Mouse (Mus musculus): ENCODE measurements around the gene Tnnc1.

Gene Tnnc1

DNA sequence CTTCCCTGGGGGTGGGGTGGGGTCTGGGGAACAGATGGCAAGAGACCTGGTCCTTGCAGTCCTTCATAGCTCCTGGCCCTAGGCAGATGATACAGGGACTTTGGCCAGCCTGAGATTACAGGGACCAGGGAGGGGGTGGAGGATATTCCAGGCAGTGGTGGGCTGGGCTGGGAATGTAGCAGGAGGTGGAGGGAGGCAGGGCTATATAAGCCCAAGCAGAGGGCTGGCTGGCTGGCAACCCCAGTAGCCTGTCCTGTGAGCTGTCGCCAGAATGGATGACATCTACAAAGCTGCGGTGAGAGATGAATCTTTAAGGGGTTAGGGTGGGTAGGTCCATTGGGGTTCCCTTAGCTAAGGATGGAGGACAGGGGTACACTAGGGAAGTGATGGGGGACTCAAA is at the start of gene Tnnc1:
Gene Tnnc1, plus strand, starts transcription at position 229 of the 400 bp plus-strand sequence.
- no peak for DNase-seq (ENCODE audit: low spot score in 2 of 2)

DNA sequence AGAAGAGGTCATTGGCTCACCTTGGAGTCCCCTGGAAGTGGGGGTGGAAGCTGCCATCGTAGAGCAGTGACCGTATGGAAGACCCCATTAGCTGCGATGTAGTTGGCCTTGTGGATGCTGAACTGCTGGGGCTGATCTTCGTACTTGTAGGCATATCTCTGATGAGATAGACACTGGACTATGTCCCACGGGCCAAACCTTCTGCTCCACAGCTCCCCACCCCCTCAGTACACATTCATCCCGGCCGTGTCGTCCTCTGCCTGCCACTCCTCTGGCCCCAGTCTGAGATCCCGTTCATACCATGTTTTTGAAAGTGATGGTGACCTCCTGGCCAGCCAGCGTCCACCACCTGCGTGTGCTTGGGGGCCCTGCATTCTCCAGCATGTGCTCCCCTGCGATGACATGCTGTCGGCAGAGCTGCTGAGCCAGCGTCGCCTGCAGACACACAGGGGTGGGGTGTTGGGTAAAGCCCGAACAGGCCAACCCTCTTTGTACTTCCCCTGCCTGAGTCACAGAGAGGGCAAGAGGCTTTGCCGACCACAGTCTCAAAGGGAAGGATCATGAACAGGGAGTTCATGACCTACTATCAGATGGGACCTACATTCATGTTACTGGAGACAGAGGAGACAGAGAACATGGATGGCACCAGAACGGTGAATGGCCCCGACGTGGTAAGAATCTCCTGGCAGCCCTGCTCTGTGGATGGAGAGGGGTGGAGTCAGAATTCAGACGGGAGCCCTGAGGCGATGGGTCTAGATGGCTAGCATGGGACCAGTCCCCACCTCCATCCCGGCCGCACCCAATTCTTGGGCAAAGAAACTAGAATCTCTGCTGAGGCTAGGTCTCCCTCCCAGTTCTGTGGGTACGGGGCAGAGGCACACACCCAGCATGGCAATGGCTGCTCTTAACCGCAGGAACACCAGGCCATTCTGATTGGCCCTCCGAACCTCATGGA is 47.6 kb upstream of the Tnnc1 start:
- DNase-seq (ENCODE audit: low spot score in 2 of 2) = no peak

DNA sequence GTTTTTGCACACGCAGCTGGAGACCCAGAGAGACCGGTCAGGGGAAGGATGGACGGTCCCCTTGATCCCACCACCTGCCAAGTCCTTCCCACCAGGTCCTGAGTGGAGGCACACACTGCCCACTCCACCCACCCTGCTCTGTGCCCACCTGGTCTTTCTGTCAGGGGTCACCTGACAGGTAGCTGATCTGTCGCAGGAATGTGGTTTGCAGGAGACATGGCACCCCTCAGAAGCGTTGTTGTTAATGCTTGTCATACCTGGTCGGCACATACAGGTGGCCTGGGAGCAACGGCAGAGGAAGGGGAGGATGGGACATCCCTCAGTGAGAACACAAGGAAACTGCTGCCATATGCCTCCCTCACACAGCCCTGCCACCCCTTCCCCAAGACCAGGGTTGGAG is 46.9 kb upstream of the Tnnc1 start:
- DNase-seq (ENCODE audit: low spot score in 2 of 2) = no peak

DNA sequence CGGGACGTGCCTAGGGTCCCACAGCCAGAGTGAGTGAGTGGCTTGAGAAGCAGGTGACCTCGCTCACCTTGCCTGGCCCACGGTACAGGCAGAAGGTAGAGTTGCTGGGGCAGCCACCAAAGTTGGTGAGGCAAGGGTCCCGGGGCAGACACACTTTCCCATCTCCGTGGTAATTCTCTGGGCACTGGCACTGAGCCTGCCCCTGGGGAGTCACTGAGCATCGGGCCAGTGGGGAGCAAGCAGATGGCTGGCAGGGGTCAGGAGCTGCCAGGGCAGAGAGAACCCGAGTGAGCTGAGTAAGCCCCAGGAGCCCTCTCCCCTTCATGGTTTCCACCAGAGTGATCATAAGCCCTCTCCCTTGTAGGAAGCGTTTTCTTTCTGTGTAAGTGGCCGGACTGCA is 46.5 kb upstream of the Tnnc1 start:
- DNase-seq (ENCODE audit: low spot score in 2 of 2) = no peak

DNA sequence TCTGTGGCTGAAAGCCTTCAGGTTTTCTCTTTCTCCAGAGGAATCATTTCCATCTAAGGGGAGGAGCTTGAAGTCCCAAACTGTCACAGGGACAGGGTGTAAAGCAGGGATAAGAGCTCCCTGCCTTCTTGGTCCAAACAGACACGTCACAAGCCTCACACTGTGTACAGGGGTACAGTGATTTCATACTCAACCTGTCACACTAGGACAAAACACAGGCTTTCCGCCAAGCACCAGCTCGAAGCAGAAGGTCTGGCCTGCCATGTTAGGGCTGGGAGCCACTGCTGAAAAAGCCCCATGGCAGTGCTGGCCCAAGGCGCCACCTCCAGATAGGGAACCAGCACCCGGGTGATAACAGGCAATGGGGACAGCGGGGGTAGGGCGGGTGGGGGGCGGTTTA is 44.0 kb upstream of the Tnnc1 start:
- DNase-seq (ENCODE audit: low spot score in 2 of 2) = no peak

DNA sequence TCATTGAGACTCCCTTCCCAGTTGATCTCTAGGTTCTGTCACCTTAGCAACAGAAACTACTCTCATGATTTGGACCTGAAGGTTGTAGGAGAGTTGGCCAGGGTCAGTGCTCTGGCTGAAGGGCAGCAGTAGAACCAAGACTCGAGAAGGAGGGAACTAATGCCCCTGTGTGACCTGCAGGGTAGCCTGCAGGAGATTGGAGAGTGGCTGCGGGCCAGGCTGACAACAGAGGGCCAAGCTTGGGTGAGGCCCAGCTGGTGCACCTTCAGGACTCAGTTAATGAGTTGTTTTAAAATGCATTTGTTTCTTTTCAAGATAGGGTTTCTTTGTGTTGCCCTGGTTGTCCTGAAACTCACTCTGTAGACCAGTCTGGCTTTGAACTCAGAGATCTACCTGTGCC is 43.1 kb upstream of the Tnnc1 start:
- no peak for DNase-seq (ENCODE audit: low spot score in 2 of 2)

DNA sequence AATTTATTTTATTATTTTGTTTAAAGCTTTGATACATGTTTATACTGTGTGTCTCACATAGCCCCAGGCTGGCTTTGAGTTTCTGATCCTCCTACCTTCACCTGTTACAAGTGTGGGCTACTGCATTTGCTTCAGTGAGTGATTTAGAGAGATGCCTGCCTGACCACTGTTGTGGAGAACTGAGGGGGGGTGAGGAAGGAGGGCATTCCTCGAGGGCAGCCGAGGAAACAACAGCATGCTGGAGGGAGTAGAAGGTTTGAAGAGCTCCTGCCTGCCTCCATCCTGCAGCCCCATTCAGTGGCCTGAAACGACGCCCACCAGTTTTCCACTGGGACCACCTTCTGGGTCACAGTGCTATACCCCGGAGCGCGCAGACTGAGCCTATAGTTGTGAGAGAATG is 42.7 kb upstream of the Tnnc1 start:
- no peak for DNase-seq (ENCODE audit: low spot score in 2 of 2)

DNA sequence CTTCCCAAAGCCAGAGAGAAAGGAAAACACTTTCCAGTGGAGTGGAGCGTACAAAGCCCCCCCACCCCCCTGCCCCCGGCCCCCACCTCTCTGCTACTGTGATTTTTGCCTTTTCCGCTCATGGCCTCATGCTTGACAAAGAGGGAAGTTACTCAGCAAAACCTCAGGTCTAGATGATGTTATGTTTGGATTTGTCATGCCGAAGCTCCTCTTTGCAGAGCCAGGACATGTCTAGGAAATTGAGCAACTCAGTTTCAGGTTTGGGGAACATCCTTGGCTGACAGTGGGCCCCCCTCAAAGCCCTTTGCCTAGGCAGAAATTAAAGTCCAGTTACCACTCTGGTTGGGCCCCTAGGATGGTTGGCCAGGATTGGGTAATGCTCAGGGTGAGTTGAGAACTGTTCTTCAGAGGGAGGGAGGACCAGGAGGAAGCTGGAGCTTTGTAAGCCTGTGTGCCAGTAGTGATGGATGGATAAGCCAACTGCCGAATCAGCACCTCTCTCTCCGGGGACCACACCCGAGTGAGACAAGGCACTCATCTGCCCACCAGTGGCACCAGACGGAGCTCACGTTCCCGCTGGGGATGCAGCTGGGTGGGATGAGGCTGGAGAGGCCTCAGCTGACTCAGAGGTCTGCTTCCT is 42.0 kb upstream of the Tnnc1 start:
- DNase-seq (ENCODE audit: low spot score in 2 of 2) = no peak

DNA sequence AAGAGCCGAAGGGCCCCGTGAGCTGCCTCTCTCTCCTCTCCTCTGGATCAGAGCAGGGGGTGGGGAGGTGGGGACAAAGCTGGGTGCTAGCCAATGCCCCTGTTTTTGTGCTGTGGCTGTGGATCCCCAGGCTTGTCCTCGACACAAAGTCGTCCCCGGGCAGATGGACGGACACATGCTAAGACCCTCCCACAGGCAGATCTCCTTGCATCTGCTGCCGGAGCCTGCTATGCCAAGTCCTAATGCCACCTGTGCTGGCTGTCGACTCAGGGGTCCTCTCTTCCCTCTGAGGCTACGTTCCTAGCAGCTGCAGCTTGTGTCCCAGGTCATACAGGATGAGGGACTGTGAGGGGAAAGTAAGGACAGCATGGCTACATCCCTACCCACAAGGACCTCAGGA is 41.3 kb upstream of the Tnnc1 start:
- DNase-seq (ENCODE audit: low spot score in 2 of 2) = no peak

DNA sequence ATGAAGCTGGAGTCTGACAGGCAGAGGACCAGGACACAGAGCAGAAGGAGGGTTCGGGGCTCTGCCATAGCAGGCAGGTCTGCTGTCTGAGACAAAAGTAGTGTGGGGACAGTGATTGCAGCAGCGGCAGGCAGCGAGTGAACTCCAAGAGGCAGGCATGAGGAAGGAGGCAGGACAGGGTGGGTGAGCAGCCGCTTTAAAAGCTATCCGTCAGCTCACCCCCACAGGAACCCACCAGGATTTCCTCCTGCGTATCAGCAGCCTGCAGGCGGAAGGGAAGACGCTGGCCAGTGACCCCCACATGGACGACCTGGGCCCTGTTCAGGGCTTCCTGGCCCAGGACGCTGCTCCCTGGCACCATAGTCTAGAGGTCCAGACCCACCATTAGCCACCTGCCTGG is 39.7 kb upstream of the Tnnc1 start, which contains the start of gene Stab1:
Gene Stab1, minus strand, starts transcription at position 217 of the 400 bp plus-strand sequence.
- no peak for DNase-seq (ENCODE audit: low spot score in 2 of 2)

DNA sequence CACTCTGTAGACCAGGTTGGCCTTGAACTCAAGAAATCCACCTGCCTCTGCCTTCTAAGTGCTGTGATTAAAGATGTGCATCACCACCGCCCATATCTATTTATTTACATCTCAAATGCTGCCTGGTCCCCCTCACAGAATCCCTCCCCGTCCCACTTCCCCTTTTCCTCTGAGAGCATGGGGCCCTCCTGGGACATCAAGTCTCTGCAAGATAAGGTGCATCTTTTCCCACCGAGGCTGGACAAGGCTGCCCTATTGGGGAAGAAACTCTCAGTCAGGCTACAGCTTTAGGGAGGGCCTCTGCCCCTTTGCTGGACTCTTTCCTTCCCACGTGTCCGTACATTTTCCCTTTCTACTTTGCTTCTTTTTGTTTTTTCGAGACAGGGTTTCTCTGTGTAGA is 38.6 kb upstream of the Tnnc1 start:
- no peak for DNase-seq (ENCODE audit: low spot score in 2 of 2)

DNA sequence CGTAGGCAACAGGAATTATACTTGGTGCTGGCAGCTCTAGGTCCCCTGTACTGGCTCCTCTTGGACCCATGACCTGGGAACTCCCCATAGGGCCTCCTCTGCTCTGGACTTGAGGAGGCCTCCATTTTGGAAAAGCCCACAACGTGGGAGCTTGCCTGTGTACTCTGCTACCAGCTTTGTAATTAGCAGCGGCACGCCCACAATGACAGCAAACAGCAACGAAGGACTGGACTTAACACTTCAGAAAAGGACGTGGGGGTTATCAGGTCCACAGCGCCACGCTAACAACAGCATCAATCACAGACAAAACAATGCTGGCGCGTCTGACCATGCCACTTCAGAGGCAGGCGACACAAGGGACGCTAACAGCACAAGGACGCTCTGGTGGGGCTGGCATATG is 37.1 kb upstream of the Tnnc1 start:
- no peak for DNase-seq (ENCODE audit: low spot score in 2 of 2)

DNA sequence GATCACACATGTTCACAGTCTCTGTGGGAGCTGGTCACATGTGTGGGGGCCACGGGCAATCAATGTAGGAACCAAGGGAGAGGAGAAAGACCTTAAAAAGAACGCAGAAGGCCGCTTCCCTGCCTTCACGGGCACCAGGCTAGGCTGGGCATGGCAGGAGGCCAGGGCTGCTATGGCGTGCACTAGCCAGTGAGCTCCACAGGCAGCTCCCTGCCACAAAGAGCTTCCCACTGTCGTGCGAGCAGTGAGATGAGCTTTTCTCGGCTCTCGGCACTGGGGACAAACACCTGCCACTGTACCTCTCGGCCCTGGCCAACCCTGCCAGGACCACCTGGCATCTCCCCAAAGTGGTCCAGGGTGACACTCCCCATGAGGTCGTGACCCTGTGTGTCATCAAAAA is 36.7 kb upstream of the Tnnc1 start:
- no peak for DNase-seq (ENCODE audit: low spot score in 2 of 2)

DNA sequence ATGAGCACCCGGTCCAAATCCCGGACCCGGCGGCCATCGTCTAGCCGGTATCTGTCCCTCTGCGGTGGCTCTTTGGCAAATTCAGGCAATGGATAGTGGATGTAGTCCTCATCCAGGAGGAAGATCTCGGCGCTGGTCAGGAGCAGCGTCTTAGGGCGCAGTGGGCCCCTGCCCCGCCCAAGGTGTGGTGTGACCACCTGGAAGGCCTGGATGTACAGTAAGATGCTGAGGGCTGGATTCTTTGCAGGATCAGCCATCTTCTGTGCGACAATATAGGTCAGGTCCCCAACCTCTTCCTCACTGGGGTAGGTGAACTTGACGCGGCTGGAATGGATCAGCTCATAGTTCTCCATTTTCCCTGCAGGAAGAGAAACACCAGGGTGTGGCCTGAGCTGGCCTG is 36.3 kb upstream of the Tnnc1 start:
- no peak for DNase-seq (ENCODE audit: low spot score in 2 of 2)

DNA sequence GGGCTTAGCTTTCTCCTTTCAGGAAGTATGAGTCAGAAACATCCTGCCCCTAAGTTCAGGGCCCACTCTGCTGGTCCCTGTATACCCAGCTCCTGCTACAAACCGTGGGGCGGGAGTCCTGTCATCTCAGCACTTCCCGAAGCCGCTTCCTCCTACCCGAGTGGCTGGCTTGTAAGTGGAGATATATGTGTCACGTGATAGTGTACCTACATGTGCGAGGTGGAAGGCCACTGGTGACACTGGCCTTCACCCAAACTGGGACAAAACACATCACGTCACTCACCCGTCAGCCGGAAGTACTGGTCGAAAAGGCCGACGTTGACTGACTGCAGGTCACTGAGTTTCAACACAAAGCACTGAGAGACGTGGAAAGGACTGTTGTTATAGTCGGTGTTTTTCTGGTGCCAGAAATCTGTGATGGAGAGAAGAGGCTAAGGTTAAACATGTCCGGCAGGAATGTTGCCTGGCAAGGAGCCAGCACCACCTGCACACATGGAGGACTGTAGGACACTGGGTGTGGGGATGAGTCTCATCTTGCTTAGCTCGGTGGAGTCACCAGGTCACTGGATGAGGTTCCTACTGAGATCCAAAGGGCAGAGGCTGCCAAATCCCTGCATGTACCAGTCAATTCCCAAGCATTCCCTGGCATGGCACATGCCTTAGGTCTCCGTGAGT is 35.2 kb upstream of the Tnnc1 start:
- no peak for DNase-seq (ENCODE audit: low spot score in 2 of 2)

DNA sequence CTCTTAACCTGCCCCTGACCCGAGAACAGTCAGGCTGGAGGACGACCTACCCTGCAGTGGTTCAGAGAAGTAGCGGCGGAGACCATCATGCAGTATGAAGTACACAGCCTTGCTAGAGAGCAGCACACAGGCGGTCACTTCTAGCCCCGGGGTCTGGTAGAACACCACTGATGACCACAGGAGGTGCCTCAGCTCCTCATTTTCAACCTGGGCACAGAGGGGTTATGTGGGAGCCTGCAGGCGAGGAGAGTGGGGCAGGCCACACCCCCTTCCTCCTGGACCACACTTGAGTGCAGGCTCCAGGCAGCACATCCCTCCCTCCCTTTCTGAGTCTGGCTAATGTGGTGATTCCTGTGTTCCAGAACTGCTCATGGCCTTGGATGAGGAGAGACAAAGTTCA is 34.6 kb upstream of the Tnnc1 start:
- DNase-seq (ENCODE audit: low spot score in 2 of 2) = no peak

DNA sequence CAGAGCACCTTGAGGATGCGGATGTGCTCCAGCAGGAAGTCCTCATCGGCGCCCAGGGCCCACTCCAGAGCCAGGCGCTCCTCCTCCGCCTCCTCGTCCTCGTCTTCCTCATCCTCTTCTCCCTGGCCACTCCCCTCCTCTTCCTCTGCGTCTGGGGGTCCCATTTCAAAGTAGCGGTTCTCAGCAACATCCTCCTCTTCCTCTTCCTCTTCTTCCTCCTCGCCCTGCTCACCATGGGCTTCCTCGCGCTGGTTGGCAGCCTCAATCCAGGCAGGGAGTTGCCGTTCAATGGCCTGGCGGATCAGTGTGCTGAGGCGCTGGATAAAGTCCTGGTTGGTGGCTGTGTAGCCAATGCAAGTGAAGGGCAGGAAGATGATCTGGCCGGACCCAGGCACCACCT is 30.8 kb upstream of the Tnnc1 start:
- no peak for DNase-seq (ENCODE audit: low spot score in 2 of 2)

DNA sequence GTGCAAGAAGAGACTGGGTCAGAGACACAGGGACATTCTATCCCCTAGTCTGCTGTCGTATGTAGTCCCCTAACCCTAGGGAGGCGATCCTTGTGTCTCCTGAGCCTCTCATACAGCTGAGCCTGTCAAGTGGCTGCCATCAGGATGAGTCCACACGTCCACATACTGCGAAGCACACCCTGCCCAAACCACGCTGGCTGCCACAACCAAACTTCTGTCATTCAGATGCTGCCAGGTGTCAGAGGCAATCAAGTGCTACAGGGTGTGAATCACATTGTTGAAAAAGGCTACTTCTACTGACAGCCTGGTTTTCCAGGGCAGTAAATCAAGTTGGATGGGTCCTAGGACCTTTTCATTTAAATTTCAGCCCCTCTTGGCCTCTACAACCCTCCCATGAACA is 30.4 kb upstream of the Tnnc1 start:
- DNase-seq (ENCODE audit: low spot score in 2 of 2) = no peak

DNA sequence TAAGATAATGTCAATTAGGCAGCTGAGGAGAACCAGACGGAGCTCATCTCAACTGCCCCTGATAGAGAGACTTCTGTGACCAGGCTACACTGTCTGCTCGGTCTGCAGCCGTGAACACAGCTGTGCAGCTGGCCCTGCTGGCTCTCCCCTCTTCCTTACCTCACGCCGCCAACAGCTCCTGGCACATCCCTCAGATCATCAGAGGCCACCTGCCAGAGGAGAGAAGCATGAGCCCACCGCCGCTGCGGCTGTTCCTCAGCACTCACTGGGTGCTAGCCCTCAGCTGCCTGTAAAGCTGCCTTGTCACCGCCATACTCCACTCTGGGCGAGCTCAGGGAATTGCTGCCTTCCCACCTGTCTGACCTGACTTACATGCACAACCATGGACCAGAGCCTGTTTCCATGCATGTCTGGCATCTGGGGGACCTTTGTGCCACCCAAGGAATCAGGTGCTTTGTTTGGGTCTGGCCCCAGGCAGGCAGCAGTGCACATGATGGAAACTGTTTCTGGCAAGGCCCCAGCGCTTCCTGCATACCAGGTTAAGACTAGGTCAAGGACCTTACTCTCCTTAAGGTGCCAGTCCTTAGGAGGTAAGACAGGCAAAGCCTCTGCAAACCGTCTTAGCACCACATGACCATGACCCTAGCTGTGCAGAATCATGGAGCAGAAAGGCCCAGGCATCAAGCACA is 28.3 kb upstream of the Tnnc1 start:
- no peak for DNase-seq (ENCODE audit: low spot score in 2 of 2)

DNA sequence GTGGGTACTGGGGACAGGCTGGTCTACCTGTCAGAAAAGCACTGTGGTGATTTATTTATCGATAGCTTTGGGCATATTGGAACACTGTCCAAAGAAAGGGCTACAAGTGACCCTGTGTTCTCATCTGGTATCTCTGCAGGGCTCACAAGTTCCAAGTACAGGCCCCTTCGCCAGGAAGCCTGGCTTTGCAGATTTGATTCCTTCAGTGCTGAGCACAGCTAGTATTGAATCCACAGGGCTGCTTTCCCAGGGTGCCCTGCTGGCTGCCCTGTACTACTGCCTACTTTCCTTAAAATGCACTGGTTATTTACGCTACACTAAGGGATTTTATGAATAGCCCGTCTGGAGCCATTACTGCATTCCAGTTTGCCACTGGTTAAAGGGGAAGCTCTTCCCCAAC is 26.6 kb upstream of the Tnnc1 start:
- DNase-seq (ENCODE audit: low spot score in 2 of 2) = no peak

DNA sequence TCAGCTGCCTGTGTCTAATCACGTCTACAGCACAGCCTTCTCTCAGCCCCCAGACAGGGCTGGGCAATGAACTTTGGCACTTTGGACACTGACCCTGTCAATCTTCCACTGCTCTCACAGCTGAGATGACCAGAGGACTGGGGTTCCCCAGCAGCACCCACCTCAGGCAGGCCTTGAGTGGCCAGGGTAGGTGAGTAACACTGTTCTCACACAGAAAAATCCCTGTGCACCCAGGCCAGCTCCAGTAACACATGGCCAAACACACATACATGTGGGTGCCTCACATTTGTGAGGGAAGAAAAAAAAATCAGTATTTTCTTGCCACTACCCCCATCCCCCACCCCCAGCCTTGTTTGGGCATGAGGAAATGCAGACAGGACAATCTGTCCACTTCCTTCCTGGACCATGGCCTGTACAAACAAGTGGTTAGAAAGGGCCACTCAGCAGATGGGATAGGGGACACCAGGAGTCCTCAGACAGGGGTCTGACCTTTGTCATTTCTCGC is 25.3 kb upstream of the Tnnc1 start:
- DNase-seq (ENCODE audit: low spot score in 2 of 2) = no peak

DNA sequence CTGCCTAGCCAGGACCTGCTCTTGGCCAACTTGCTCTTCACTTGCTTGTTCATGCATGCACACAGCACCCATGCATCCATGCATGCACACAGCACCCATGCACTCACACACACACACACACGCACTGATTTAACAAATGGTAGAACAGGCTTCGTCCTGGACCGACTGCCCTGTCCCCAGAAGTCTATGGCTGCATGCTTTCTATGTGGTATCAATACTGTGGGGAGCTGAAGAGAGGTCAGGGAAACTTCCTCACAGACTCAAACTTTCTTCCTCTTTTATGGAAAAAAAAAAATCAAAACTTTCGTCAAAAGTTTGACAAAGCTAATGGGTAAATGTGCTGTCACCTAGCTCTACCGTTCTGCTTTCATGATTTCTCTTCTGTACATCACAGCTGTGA is 24.6 kb upstream of the Tnnc1 start:
- no peak for DNase-seq (ENCODE audit: low spot score in 2 of 2)
